Mouse (Mus musculus): Measurements from ENCODE around the gene Pcx. TPM values are rescaled to one million over a fixed set of nuclear protein-coding genes. Genes with fewer than 3 reads are reported as not detected.

Pcx gene
- polyA plus RNA-seq, 1 experiment from 2014 or later, result 14.0 TPM

- ATAC-seq (ENCODE audit: insufficient read depth) (peak; percentile 50; the same call in 1 of the 2 replicates), DNase-seq (peak; percentile 91)
- Histone ChIP-seq H3K9me3 (ENCODE audit: low read depth, low read length) (no peaks in the 10 kb centered on the region), H3K9ac (no peak overlapping the region), H3K27ac (ENCODE audit: low read depth) (no peak overlapping the region), H3K27me3 (ENCODE audit: insufficient read depth, low read length) (no peaks in the 10 kb centered on the region), H3K36me3 (ENCODE audit: insufficient read depth) (no peaks in the 10 kb centered on the region), H3K4me2 (peak overlapping the region; percentile 38; the same call in 1 of the 2 replicates), H3K4me3 (ENCODE audit: low read depth, low read length) (no peak overlapping the region), H3K4me1 (ENCODE audit: insufficient read depth) (no peaks in the 10 kb centered on the region)
- WGBS, result 3% methylated on average over 4 of the region's 4 CpGs
- TF ChIP-seq CTCF (IDR thresholded peaks at IDR 0.05; ENCODE audit: low read depth), result peak; percentile 97
These were observed 12.9 kb upstream of the Pcx start for GRCm38 (mm10) chr19:4497263-4497973.

- no peak within 1 kb of the TSS for H3K4me3 ChIP-seq (ENCODE audit: low read depth, low read length)
- H3K27ac ChIP-seq (ENCODE audit: low read depth), result no peak within 1 kb of the TSS
- TF ChIP-seq CTCF (IDR thresholded peaks at IDR 0.05; ENCODE audit: low read depth), result no peak
- no peaks in the 10 kb centered on the region for H3K9me3 ChIP-seq (ENCODE audit: low read depth, low read length)
- DNase-seq (no peak), ATAC-seq (ENCODE audit: insufficient read depth) (no peak)
- whole genome bisulfite sequencing, result 67% methylated on average over 16 of the region's 16 CpGs
- peak within 1 kb of the TSS; percentile 38; the same call in 1 of the 2 replicates for H3K4me2 ChIP-seq
- H3K27me3 ChIP-seq (ENCODE audit: insufficient read depth, low read length), result no peaks in the 10 kb centered on the region
- no peaks in the 10 kb centered on the region for H3K36me3 ChIP-seq (ENCODE audit: insufficient read depth)
- H3K9ac ChIP-seq, result no peak within 1 kb of the TSS
- no peaks in the 10 kb centered on the region for H3K4me1 ChIP-seq (ENCODE audit: insufficient read depth)
These were observed 12.0 kb upstream of the Pcx start, which contains the start of gene 2010003K11Rik for GRCm38 (mm10) chr19:4498062-4498933. Gene 2010003K11Rik, minus strand, starts transcription at chr19:4498583.

DNA sequence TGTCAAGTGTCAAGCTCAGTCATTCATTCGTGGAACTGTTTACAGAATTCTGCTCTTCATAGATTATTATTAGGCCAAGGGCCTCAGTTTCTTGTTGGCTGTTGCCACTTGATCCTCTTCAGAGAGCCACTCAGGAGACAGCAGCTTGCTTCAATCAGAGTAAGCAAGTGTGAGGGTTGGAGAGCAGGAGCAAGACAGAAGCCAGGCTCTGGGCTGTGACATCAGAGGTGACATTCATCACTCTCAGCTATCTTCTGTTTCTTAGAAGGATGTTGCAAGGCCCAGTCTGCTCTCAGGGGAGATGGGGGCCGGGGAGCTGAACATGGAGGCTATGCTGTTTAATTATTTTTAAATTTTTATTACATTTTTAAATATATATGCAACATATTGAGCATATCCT lies 7.6 kb upstream of the Pcx start:
- DNase-seq (no peak), ATAC-seq (ENCODE audit: insufficient read depth) (no peak)
- WGBS, result 38% methylated on average over 2 of the region's 2 CpGs
- Histone ChIP-seq H3K4me1 (ENCODE audit: insufficient read depth) (no peaks in the 10 kb centered on the region), H3K4me3 (ENCODE audit: low read depth, low read length) (no peak overlapping the region), H3K27ac (ENCODE audit: low read depth) (no peak overlapping the region), H3K9ac (no peak overlapping the region), H3K27me3 (ENCODE audit: insufficient read depth, low read length) (no peaks in the 10 kb centered on the region), H3K9me3 (ENCODE audit: low read depth, low read length) (no peaks in the 10 kb centered on the region), H3K4me2 (no peak overlapping the region), H3K36me3 (ENCODE audit: insufficient read depth) (no peaks in the 10 kb centered on the region)
- no peak for TF ChIP-seq CTCF (IDR thresholded peaks at IDR 0.05; ENCODE audit: low read depth)

- Histone ChIP-seq H3K36me3 (ENCODE audit: insufficient read depth) (no peaks in the 10 kb centered on the region), H3K27me3 (ENCODE audit: insufficient read depth, low read length) (no peaks in the 10 kb centered on the region), H3K9me3 (ENCODE audit: low read depth, low read length) (no peaks in the 10 kb centered on the region), H3K4me3 (ENCODE audit: low read depth, low read length) (no peak overlapping the region), H3K4me2 (no peak overlapping the region), H3K9ac (no peak overlapping the region), H3K27ac (ENCODE audit: low read depth) (no peak overlapping the region), H3K4me1 (ENCODE audit: insufficient read depth) (no peaks in the 10 kb centered on the region)
- no peak for TF ChIP-seq CTCF (IDR thresholded peaks at IDR 0.05; ENCODE audit: low read depth)
- 77% methylated on average over 1 of the region's 1 CpGs for WGBS
- ATAC-seq (ENCODE audit: insufficient read depth) (no peak), DNase-seq (no peak)
These were observed 5.4 kb upstream of the Pcx start for GRCm38 (mm10) chr19:4504830-4505229.

DNA sequence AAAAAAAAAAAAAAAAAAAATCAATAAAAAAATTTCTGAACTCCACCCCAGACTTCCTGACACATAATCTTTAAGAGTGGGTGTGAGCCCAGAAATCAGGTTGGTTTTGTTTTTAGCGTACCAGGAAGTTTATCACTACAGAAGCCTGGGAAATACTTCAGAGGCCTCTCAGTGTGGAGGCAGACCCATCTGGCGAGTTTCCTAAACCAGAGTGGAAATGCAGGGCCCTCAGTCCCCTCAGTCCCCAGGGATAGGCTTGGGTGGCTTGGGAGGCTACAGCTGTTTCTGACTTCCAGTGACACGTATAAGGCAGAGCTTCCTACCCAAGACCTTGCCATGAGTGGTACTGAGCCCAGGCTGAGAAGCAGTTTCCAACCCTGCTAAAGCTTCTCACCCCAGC lies 2.5 kb upstream of the Pcx start:
- WGBS, result 55% methylated on average over 3 of the region's 3 CpGs
- Histone ChIP-seq H3K27me3 (ENCODE audit: insufficient read depth, low read length) (no peaks in the 10 kb centered on the region), H3K9ac (no peak overlapping the region), H3K9me3 (ENCODE audit: low read depth, low read length) (no peaks in the 10 kb centered on the region), H3K4me1 (ENCODE audit: insufficient read depth) (no peaks in the 10 kb centered on the region), H3K4me3 (ENCODE audit: low read depth, low read length) (no peak overlapping the region), H3K36me3 (ENCODE audit: insufficient read depth) (no peaks in the 10 kb centered on the region), H3K4me2 (no peak overlapping the region), H3K27ac (ENCODE audit: low read depth) (no peak overlapping the region)
- ATAC-seq (ENCODE audit: insufficient read depth), result no peak
- no peak for TF ChIP-seq CTCF (IDR thresholded peaks at IDR 0.05; ENCODE audit: low read depth)
- DNase-seq, result no peak

DNA sequence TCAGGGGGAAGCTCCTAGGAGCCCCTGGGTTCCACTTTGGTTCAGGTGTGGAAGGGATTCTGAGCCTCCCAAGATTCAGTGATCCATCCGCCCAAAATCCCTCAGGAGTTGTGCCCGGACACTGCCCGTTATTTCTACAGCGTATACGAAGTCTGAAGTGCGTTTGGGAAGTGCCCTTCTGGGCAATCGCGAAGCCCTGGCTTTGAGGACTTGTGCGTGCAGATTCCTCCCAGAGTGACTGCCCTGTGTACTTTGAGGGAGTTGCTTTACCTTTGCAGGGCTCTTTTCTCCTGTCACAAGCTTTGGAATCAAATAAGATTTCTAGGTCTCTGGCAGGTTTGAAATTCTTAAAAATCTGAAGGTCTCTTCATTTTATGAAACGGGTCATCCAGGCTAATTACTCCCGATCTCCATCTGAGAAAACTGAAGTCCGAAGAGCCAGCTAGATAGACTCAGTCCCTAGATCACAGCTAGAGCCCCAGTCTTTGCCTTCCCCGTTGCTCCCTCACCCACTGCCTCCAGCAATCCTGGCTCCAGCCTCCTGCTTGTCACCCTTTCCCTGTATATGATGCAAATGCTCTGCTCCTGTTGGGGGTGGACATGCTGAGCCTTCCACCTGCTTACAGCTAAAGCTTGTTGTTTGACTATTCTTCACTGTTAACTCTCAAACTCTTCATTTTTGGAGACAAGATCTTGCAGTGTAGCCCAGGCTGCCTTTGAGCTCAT lies 1.0 kb downstream of the Pcx start:
- 8% methylated on average over 13 of the region's 13 CpGs for WGBS
- H3K9ac ChIP-seq, result peak overlapping the region; percentile 53; the same call in 1 of the 2 replicates
- peak overlapping the region; percentile 72 for H3K4me3 ChIP-seq (ENCODE audit: low read depth, low read length)
- DNase-seq (peak; percentile 22), ATAC-seq (ENCODE audit: insufficient read depth) (no peak)
- peak overlapping the region; percentile 91 for H3K4me2 ChIP-seq
- no peaks in the 10 kb centered on the region for H3K27me3 ChIP-seq (ENCODE audit: insufficient read depth, low read length)
- peaks cover 3% of the 10 kb centered on the region; the same call in 1 of the 2 replicates for H3K4me1 ChIP-seq (ENCODE audit: insufficient read depth)
- no peak for TF ChIP-seq CTCF (IDR thresholded peaks at IDR 0.05; ENCODE audit: low read depth)
- H3K36me3 ChIP-seq (ENCODE audit: insufficient read depth), result no peaks in the 10 kb centered on the region
- no peak overlapping the region for H3K27ac ChIP-seq (ENCODE audit: low read depth)
- no peaks in the 10 kb centered on the region for H3K9me3 ChIP-seq (ENCODE audit: low read depth, low read length)
